Mouse (Mus musculus) 416B (cell line): ENCODE measurements around the gene Trim71.
"Not testable (repeated sequence)": the region's sequence is repeated elsewhere in the genome, so short reads cannot be mapped to it uniquely, and the experiment has no call there.

Experiments
- DNase-seq: peaks from one replicate; pipeline ENCODE4 v3.0.0; 2011; ENCODE audit warnings: low read depth

Gene Trim71

GRCm38 (mm10) chr9:114525891-114526290, 38.3 kb downstream of the Trim71 start:
- DNase-seq, result no peak

- DNase-seq, result no peak
These were observed 39.0 kb downstream of the Trim71 start for GRCm38 (mm10) chr9:114525073-114525633.

- DNase-seq, result no peak
These were observed 41.7 kb downstream of the Trim71 start for GRCm38 (mm10) chr9:114522501-114522900.

- no peak for DNase-seq
These were observed 42.1 kb downstream of the Trim71 start for GRCm38 (mm10) chr9:114522041-114522440.

GRCm38 (mm10) chr9:114520529-114520928, 43.6 kb downstream of the Trim71 start:
- DNase-seq, result not testable (repeated sequence)

- DNase-seq, result no peak
These were observed 45.2 kb downstream of the Trim71 start for GRCm38 (mm10) chr9:114518812-114519477.

GRCm38 (mm10) chr9:114517924-114518497, 46.2 kb downstream of the Trim71 start:
- DNase-seq, result no peak

- DNase-seq, result no peak
These were observed 48.8 kb downstream of the Trim71 start, which contains the start of gene C130032M10Rik for GRCm38 (mm10) chr9:114515364-114515763. TSS of gene C130032M10Rik (plus strand) at chr9:114515697.

GRCm38 (mm10) chr9:114512831-114513230, 51.3 kb downstream of the Trim71 start:
- no peak for DNase-seq

GRCm38 (mm10) chr9:114509785-114510184, 54.4 kb downstream of the Trim71 start:
- no peak for DNase-seq

GRCm38 (mm10) chr9:114507421-114507820, 56.7 kb downstream of the Trim71 start:
- DNase-seq, result peak; percentile 85

GRCm38 (mm10) chr9:114506564-114506963, 57.6 kb downstream of the Trim71 start:
- peak; percentile 84 for DNase-seq

GRCm38 (mm10) chr9:114504816-114505215, 59.4 kb downstream of the Trim71 start, which contains the start of gene Ccr4:
TSS of gene Ccr4 (minus strand) at chr9:114504916.
- DNase-seq, result no peak

GRCm38 (mm10) chr9:114502711-114503427, 61.3 kb downstream of the Trim71 start:
- DNase-seq, result peak; percentile 98

- no peak for DNase-seq
These were observed 62.3 kb downstream of the Trim71 start for GRCm38 (mm10) chr9:114501913-114502312.

- DNase-seq, result peak; percentile 97
These were observed 63.1 kb downstream of the Trim71 start for GRCm38 (mm10) chr9:114501111-114501510.

GRCm38 (mm10) chr9:114499783-114500515, 64.2 kb downstream of the Trim71 start:
- peak; percentile 89 for DNase-seq

GRCm38 (mm10) chr9:114498218-114498617, 66.0 kb downstream of the Trim71 start:
- peak; percentile 90 for DNase-seq

GRCm38 (mm10) chr9:114496469-114496868, 67.7 kb downstream of the Trim71 start:
- DNase-seq, result peak; percentile 60

GRCm38 (mm10) chr9:114487481-114488258, 76.5 kb downstream of the Trim71 start:
- no peak for DNase-seq

- DNase-seq, result no peak
These were observed 77.4 kb downstream of the Trim71 start for GRCm38 (mm10) chr9:114486808-114487207.
